Comparison of ENCODE assay signal across 11 mouse cellular contexts in genomic region chr12:32616086-32616485, GRCm38 (mm10).
A peak's percentile ranks its signal among the peaks of the same experiment; 100 is the strongest.
DNase-seq lines count a peak whose midpoint lies in the region; ATAC-seq lines count a peak whose summit lies in the region.
"Had no signal": no experiment of that assay in that cellular context is flagged by ENCODE, and none has a peak within 500 bp of the region (broad histone marks: within the 10 kb centered on the region; RNA-seq: fewer than 3 reads in every experiment).

No protein-coding gene starts in this region.

- no peak for ATAC-seq in erythroblast, adult 5-6 weeks (replicated peaks; ENCODE audit: low FRiP score, poor library complexity, severe bottlenecking)
- ATAC-seq: forebrain, embryonic 16.5 days; intestine, embryonic 16.5 days had no signal

- DNase-seq in heart, adult 8-10 months (ENCODE audit: low spot score) = peak; percentile 41
- DNase-seq in heart, postnatal 4 days = no peak
- DNase-seq in adrenal gland, adult 2 months = peak; percentile 80
- peak; percentile 92 for DNase-seq in fat pad, adult 2 months (ENCODE audit: extremely low read depth, low read depth, low spot score)
- DNase-seq in lung, postnatal 14 days = peak; percentile 72
- no peak for DNase-seq in layer of hippocampus, adult 11-12 months (ENCODE audit: low spot score)
- no peak for DNase-seq in cerebellum, adult 11 months
- DNase-seq: thymus, postnatal 25 days had no signal

Comparison
In these comparisons a context has a peak if more than half of its experiments do, and no peak if none do; other contexts are left out.
1. DNase-seq: peak in heart, adult 8-10 months (single experiment), adrenal gland, adult 2 months (single experiment), fat pad, adult 2 months (single experiment) and lung, postnatal 14 days (single experiment); none in heart, postnatal 4 days (single experiment), layer of hippocampus, adult 11-12 months (single experiment) and cerebellum, adult 11 months (single experiment).